16 mouse cellular contexts compared by ENCODE assay signal in genomic region chr4:82463189-82463715, GRCm38 (mm10).
DNase-seq lines count a peak whose midpoint lies in the region; ATAC-seq and TF ChIP-seq lines count a peak whose summit lies in the region.
"Had no signal": no experiment of that assay in that cellular context is flagged by ENCODE, and none has a peak within 500 bp of the region (broad histone marks: within the 10 kb centered on the region; RNA-seq: fewer than 3 reads in every experiment).

No protein-coding gene starts in this region.

- no peak for ATAC-seq in heart, embryonic 13.5 days (ENCODE audit: extremely low read depth, insufficient number of reproducible peaks, low FRiP score, low TSS enrichment)
- ATAC-seq in kidney, embryonic 16.5 days (ENCODE audit: low FRiP score, low TSS enrichment), result peak; percentile 71
- peak; percentile 19; the same call in 1 of the 2 replicates for ATAC-seq in embryonic facial prominence, embryonic 14.5 days (ENCODE audit: low read depth)
- no peak for ATAC-seq in limb, embryonic 15.5 days (ENCODE audit: insufficient number of reproducible peaks, low FRiP score, low TSS enrichment, low read depth)

- no peak for TF ChIP-seq EP300 in heart, adult 2 months (IDR thresholded peaks at IDR 0.05; ENCODE audit: insufficient read depth, low read depth, low read length)

- no peak for TF ChIP-seq POLR2A in heart, adult 2 months (IDR thresholded peaks at IDR 0.05; ENCODE audit: insufficient read depth, low read depth, low read length)

- H3K4me2 ChIP-seq in heart, embryonic 13.5 days, result no peak overlapping the region
- H3K4me2 ChIP-seq in kidney, embryonic 16.5 days (replicated peaks; ENCODE audit: low read depth, low read length), result no peak overlapping the region
- H3K4me2 ChIP-seq in embryonic facial prominence, embryonic 14.5 days (ENCODE audit: low read depth, low read length), result 0 out of 2 replicates have a peak overlapping the region, but pooled peaks have one; percentile 42
- H3K4me2 ChIP-seq in limb, embryonic 15.5 days, result no peak overlapping the region
- H3K4me2 ChIP-seq: liver, embryonic 13.5 days had no signal

- 70% methylated on average over 7 of the region's 7 CpGs for WGBS in heart, embryonic 13.5 days
- WGBS in heart, adult 2 months, result 48% methylated on average over 7 of the region's 7 CpGs
- 61% methylated on average over 7 of the region's 7 CpGs for WGBS in kidney, embryonic 16.5 days
- 44% methylated on average over 7 of the region's 7 CpGs for WGBS in embryonic facial prominence, embryonic 14.5 days
- WGBS in limb, embryonic 15.5 days, result 49% methylated on average over 7 of the region's 7 CpGs

- intact Hi-C loops in heart, adult 2 months (cut with DNase I), result no loop called here

- H3K4me1 ChIP-seq in heart, embryonic 13.5 days, result peaks cover 86% of the 10 kb centered on the region
- H3K4me1 ChIP-seq in heart, adult 2 months (ENCODE audit: control insufficient read depth, insufficient read depth, low read length), result peaks cover 29% of the 10 kb centered on the region
- peaks cover 48% of the 10 kb centered on the region for H3K4me1 ChIP-seq in kidney, embryonic 16.5 days (ENCODE audit: insufficient read depth, low read length)
- H3K4me1 ChIP-seq in embryonic facial prominence, embryonic 14.5 days (ENCODE audit: control insufficient read depth, insufficient read depth, low read length), result peaks cover 61% of the 10 kb centered on the region
- peaks cover 48% of the 10 kb centered on the region for H3K4me1 ChIP-seq in limb, embryonic 15.5 days

- no peaks in the 10 kb centered on the region for H3K9me3 ChIP-seq in heart, embryonic 13.5 days
- H3K9me3 ChIP-seq in kidney, embryonic 16.5 days (ENCODE audit: low read length), result no peaks in the 10 kb centered on the region
- no peaks in the 10 kb centered on the region for H3K9me3 ChIP-seq in embryonic facial prominence, embryonic 14.5 days (ENCODE audit: control insufficient read depth, low read length)
- H3K9me3 ChIP-seq in limb, embryonic 15.5 days, result no peaks in the 10 kb centered on the region
- H3K9me3 ChIP-seq: embryonic facial prominence, embryonic 13.5 days; forebrain, embryonic 10.5 days; hindbrain, embryonic 10.5 days; liver, embryonic 13.5 days had no signal

- H3K36me3 ChIP-seq in heart, embryonic 13.5 days, result peaks cover 3% of the 10 kb centered on the region
- H3K36me3 ChIP-seq in heart, adult 2 months (ENCODE audit: control insufficient read depth, insufficient read depth, low read length), result peaks cover 32% of the 10 kb centered on the region
- no peaks in the 10 kb centered on the region for H3K36me3 ChIP-seq in kidney, embryonic 16.5 days (ENCODE audit: insufficient read depth, low read length)
- no peaks in the 10 kb centered on the region for H3K36me3 ChIP-seq in embryonic facial prominence, embryonic 14.5 days (ENCODE audit: control insufficient read depth, insufficient read depth, low read length)
- no peaks in the 10 kb centered on the region; the same call in 1 of the 2 replicates for H3K36me3 ChIP-seq in limb, embryonic 15.5 days
- H3K36me3 ChIP-seq: forebrain, embryonic 10.5 days; hindbrain, embryonic 10.5 days; liver, embryonic 13.5 days had no signal

- no peak for TF ChIP-seq CTCF in heart, adult 2 months (IDR thresholded peaks at IDR 0.05)

- H3K27me3 ChIP-seq in heart, embryonic 13.5 days (replicated peaks), result no peaks in the 10 kb centered on the region
- no peaks in the 10 kb centered on the region for H3K27me3 ChIP-seq in heart, adult 2 months (ENCODE audit: control insufficient read depth, insufficient read depth, low read length)
- H3K27me3 ChIP-seq in kidney, embryonic 16.5 days (ENCODE audit: insufficient read depth, low read length), result no peaks in the 10 kb centered on the region
- no peaks in the 10 kb centered on the region for H3K27me3 ChIP-seq in embryonic facial prominence, embryonic 14.5 days (replicated peaks; ENCODE audit: control insufficient read depth, insufficient read depth, low read length)
- no peaks in the 10 kb centered on the region for H3K27me3 ChIP-seq in limb, embryonic 15.5 days
- H3K27me3 ChIP-seq: embryonic facial prominence, embryonic 13.5 days; liver, embryonic 13.5 days had no signal

- DNase-seq in heart, adult 2 months, result no peak
- no peak for DNase-seq in kidney, postnatal 25 days
- peak; percentile 49 for DNase-seq in embryonic facial prominence, embryonic 14.5 days (ENCODE audit: low spot score)
- no peak for DNase-seq in right cerebral cortex, postnatal 14 days
- no peak for DNase-seq in c-Kit-positive CD71-positive TER-119-positive erythroid progenitor cells, embryonic 14.5 days (ENCODE audit: low spot score)
- DNase-seq: adrenal gland, adult 8-10 months; cerebellum, adult 18-20 months; liver, embryonic 13.5 days; right cerebral cortex, adult 18-20 months; thymus, adult 2 months had no signal

- H3K79me2 ChIP-seq in heart, adult 2 months (replicated peaks; ENCODE audit: control insufficient read depth, insufficient read depth, low read length), result peaks cover 7% of the 10 kb centered on the region

- no peak overlapping the region for H3K4me3 ChIP-seq in heart, embryonic 13.5 days
- no peak overlapping the region for H3K4me3 ChIP-seq in heart, adult 2 months
- H3K4me3 ChIP-seq in kidney, embryonic 16.5 days (ENCODE audit: low read length), result no peak overlapping the region
- H3K4me3 ChIP-seq in embryonic facial prominence, embryonic 14.5 days (ENCODE audit: low read depth, low read length), result no peak overlapping the region
- H3K4me3 ChIP-seq in limb, embryonic 15.5 days, result no peak overlapping the region
- H3K4me3 ChIP-seq: embryonic facial prominence, embryonic 13.5 days; forebrain, embryonic 10.5 days; hindbrain, embryonic 10.5 days; liver, embryonic 13.5 days had no signal

- H3K27ac ChIP-seq in heart, embryonic 13.5 days (replicated peaks), result peak overlapping the region; percentile 80
- H3K27ac ChIP-seq in heart, adult 2 months, result no peak overlapping the region
- no peak overlapping the region for H3K27ac ChIP-seq in kidney, embryonic 16.5 days (ENCODE audit: low read length)
- H3K27ac ChIP-seq in embryonic facial prominence, embryonic 14.5 days (replicated peaks; ENCODE audit: low read depth, low read length), result peak overlapping the region; percentile 65; the same call in 1 of the 2 replicates
- H3K27ac ChIP-seq in limb, embryonic 15.5 days, result 0 out of 2 replicates have a peak overlapping the region, but pooled peaks have one; percentile 17
- H3K27ac ChIP-seq: hindbrain, embryonic 10.5 days; liver, embryonic 13.5 days had no signal

- H3K9ac ChIP-seq in heart, embryonic 13.5 days, result no peak overlapping the region
- H3K9ac ChIP-seq in heart, adult 2 months (ENCODE audit: low read depth, low read length), result no peak overlapping the region
- no peak overlapping the region for H3K9ac ChIP-seq in kidney, embryonic 16.5 days (replicated peaks; ENCODE audit: low read length)
- no peak overlapping the region for H3K9ac ChIP-seq in embryonic facial prominence, embryonic 14.5 days (ENCODE audit: low read depth, low read length)
- no peak overlapping the region for H3K9ac ChIP-seq in limb, embryonic 15.5 days
- H3K9ac ChIP-seq: embryonic facial prominence, embryonic 13.5 days; liver, embryonic 13.5 days had no signal

Comparison
In these comparisons a context has a peak if more than half of its experiments do, and no peak if none do; other contexts are left out.
1. H3K27ac ChIP-seq: peak in heart, embryonic 13.5 days (single experiment), embryonic facial prominence, embryonic 14.5 days (single experiment) and limb, embryonic 15.5 days (single experiment); none in heart, adult 2 months (single experiment) and kidney, embryonic 16.5 days (single experiment).
2. ATAC-seq: peak in kidney, embryonic 16.5 days (single experiment) and embryonic facial prominence, embryonic 14.5 days (single experiment); none in heart, embryonic 13.5 days (single experiment) and limb, embryonic 15.5 days (single experiment).